Mouse (Mus musculus): ENCODE data around the gene Kcnq5.
A peak's percentile ranks its signal among the peaks of the same experiment; 100 is the strongest.
"Not testable (repeated sequence)": the region's sequence is repeated elsewhere in the genome, so short reads cannot be mapped to it uniquely, and the experiment has no call there.

Gene Kcnq5

DNA sequence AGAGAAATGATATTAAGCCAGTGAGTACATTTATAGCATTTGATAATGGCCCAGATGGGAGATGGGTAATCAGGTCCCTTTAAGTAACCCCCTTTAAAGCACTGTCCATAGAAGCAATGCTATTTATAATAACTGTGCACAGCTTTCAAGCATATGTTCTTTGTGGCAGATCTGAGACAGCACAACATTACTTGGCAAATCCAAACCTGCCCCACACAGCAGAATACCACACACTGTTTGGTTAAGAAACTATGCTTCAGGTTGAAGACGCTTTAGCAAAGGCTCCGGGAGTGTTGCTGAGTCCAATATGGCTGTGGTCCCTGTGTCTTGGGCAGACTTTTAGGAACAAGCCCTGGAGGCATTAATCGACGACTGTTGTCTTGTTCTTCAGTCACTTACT lies 495.3 kb downstream of the Kcnq5 start:
- no peak for DNase-seq

GRCm38 (mm10) chr1:21460941-21461689 lies 500.6 kb downstream of the Kcnq5 start:
- DNase-seq = peak; percentile 76

- no peak for DNase-seq
These were observed 503.2 kb downstream of the Kcnq5 start for GRCm38 (mm10) chr1:21458581-21458980.

DNA sequence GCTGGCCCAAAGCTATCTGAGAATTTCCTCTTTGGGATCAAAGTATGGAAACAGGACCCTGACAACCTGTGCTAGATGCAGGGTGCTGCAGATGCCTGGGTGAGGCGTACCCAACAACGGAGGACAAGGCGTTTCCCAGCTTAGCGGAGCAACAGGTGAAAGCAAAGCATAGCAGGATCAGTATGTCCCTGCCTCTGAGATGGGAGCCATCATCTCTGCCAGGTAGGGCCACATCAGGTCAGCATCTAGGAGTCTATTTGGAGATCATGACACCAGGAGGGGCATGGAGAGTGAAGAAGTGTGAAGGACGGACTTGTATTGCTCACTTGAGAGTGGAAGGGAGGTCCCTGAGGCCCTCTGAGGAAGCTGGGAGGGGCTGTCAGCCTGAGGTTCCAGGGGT lies 505.8 kb downstream of the Kcnq5 start:
- no peak for DNase-seq

DNA sequence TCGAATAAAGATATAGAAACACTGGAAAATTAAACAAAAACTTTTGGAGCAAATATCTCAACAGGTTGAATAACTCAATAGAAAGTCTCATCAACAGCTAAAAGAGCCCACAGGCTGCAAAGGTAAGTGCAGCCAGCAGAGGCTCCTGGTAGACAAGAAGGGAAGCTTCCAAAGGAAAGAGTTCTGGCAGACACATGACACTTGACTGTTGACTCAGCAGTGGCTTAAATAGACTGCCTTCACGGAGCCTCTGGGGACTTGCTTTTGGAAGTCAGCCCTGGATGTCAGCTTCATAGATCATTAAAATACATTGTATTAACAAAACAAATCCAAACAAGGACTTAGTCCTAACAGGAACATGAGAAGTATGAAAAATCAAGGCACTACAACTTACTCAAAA lies 513.5 kb downstream of the Kcnq5 start:
- no peak for DNase-seq

GRCm38 (mm10) chr1:21436753-21437152 lies 525.0 kb downstream of the Kcnq5 start:
- no peak for DNase-seq

DNA sequence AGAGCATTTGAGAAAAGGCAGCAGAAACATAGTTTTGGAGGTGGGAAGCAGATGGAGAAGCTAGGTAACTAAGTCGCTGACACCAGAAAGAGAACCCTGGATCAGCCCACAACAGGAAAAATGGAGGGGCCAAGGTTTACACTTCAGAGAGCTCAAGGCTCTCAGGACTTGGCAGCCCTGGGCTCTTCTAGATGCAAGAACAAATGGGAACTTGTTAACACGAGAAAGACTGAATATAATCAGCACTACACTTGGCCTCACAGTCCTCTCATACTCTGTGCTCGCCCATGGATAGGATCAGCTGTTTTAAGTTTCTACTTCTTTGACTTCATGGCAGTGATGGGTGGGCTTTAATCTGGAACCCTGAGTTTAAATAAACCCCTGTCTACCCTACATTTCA lies 526.9 kb downstream of the Kcnq5 start:
- no peak for DNase-seq

DNA sequence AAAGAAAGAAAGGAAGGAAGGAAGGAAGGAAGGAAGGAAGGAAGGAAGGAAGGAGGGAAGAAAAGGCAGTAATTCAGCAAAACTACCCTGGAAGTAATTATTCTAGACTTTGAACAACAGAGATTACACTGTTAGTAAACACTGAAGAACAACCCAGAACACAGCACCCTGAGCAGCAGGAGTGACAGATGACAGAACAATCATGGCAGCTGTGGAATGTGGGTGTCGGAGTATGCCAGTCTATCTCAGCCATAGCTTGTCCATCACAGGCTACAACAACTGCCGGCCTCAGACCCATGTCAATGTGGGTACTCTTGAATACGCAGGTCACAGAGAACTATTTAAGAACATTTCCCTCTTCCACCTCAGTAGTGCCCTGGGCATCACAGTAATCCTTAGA lies 530.1 kb downstream of the Kcnq5 start:
- DNase-seq = no peak

DNA sequence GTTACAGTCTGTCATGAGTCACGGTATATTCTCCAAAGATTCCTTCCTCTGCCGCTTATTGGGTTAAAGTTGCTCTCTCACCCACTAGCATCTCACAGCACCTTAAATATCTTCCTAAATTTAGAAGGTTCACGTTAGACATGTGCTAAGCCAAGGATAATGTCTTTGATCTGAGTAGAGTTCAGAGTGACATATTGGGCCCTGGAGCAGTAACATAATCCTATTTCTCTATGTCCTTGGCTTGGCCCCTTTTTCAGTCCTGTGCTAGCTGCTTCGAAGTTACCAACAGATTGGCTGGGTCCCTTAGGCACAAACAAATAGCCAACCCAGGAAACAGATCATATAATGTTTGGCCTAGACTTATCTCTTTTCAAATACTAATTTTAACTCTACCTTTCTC lies 533.7 kb downstream of the Kcnq5 start:
- no peak for DNase-seq

DNA sequence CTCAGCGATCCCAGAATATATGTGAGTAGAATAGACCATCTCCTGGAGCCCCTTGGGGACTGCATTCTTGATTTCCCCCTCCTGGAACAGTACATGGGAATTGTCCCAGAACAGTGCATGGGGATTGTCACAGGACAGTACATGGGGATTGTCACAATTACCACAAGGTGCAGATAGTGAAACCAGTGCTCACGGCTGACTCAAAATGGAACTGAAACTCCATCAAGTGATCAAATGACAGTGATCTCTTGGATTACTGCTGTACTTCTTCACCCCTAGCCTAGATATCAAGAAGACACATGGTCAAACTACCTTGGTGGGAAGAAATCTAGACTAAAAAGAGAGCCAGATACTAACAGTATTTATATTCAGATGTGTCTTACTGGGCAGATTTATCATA lies 536.1 kb downstream of the Kcnq5 start:
- no peak for DNase-seq

- DNase-seq = peak; percentile 31
These were observed 542.4 kb downstream of the Kcnq5 start for GRCm38 (mm10) chr1:21419370-21419769.

- no peak for DNase-seq
These were observed 549.6 kb downstream of the Kcnq5 start for GRCm38 (mm10) chr1:21412197-21412555.

DNA sequence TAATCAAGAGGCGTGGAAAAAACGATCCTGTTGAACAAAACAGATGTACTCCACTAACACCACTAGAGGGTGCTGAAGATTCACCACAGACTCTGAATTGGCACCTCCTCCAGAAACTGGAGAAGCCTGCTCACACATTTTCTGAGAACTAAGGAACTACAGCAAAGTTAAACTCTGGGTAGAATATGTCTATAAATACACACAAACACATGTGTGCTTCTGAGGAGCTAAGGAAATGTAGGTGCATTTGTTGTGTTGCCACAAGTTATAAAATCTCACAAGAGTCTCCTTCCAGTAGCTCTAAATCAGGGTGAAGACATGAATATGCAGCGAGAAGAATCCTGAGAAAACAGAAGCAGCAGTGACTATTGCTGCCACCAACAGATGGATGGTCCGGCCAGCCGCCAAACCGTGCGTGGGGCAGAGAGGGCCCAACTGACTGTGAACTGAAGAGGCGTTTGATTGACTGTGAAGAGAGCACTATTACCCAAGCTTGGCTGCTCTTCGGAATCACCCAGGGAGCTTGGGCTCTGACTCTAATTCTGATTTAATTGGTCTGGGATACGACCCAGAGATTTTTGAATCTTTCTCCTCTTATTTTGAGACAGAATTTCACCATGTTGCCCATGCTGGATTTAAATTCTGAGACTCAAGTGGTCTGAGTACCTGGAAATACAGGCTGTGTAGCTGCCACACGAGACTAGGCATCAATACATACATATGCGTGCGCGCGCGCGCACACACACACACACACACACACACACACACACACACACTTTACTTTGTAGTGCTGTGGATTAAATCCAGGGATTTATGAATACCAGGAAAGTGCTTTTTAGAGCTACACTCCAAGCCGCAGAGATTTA lies 550.2 kb downstream of the Kcnq5 start:
- peak; percentile 33 for DNase-seq

DNA sequence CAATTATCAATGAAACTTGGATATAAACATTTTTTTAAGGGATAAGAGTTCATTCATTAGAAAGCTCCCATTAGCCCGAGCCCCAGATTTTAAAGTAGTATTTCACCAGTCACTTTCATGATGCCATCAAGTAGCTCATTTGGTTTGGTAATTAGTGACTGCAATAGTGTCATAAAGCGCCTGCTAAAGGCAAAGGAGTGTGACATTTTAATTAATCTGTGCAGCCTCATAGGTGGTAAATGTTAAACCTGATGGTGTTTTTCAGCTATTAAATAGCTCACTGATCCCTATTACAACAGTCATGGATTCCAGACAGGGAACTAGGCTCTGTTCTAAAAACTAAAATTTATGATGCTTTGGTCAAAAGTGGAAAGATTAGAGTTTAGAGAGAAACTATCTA lies 554.5 kb downstream of the Kcnq5 start:
- DNase-seq = no peak

GRCm38 (mm10) chr1:21402804-21403203 lies 558.9 kb downstream of the Kcnq5 start:
- DNase-seq = no peak

- no peak for DNase-seq
These were observed 570.5 kb downstream of the Kcnq5 start for GRCm38 (mm10) chr1:21391138-21391671.

DNA sequence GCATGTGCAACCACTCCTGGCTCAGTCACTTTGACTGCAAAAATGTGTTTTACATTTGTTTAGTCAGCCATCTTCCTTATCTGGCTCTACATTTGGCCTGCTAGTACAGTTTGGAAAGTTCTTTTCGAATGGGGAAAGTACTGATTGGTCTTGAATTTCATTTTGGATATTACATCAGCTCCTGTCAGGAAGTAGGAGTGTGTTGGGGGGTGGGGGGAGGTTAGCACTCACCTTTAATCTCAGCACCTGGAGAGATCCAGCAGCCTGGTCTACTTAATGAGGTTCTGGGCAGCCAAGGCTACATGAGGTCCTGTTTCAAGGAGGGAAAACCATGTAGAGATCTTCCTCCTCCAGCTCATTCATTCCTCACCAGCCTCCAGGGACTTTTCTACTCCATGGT lies 578.5 kb downstream of the Kcnq5 start, which contains the start of gene Khdc1b:
Khdc1b (plus strand) TSS at position 301 of the 400 bp plus-strand sequence.
- no peak for DNase-seq

DNA sequence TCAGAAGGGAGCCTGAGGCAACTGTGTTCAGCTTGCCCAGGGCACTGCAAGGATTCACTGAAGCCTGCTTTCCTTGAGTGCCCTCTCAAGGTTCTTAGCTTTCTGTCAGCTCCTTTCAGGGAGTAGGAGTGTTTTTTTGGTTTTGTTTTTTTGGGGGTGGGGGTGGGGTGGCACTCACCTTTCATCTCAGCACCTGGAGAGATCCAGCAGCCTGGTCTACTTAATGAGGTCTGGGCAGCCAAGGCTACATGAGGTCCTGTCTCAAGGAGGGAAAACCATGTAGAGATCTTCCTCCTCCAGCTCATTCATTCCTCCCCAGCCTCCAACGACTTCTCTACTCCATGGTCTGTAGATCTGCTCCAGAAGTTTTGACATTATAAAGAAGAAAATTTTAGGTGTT lies 593.7 kb downstream of the Kcnq5 start, which contains the start of gene Khdc1c:
Khdc1c (plus strand) TSS at position 301 of the 400 bp plus-strand sequence.
- DNase-seq = not testable (repeated sequence)

DNA sequence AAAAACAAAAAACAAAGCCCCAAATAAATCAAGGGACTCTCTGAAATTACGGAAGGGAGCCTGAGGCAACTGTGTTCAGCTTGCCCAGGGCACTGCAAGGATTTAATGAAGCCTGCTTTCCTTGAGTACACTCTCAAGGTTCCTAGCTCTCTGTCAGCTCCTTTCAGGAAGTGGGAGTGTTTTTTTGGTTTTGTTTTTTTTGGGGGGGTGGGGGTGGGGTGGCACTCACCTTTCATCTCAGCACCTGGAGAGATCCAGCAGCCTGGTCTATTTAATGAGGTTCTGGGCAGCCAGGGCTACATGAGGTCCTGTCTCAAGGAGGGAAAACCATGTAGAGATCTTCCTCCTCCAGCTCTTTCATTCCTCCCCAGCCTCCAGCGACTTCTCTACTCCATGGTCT lies 612.4 kb downstream of the Kcnq5 start, which contains the start of gene Khdc1a:
Khdc1a (plus strand) TSS at position 301 of the 400 bp plus-strand sequence.
- DNase-seq = no peak

Data from thymus, postnatal 25 days (tissue).